Mouse (Mus musculus): ENCODE results near the gene Snrnp48.

DNA sequence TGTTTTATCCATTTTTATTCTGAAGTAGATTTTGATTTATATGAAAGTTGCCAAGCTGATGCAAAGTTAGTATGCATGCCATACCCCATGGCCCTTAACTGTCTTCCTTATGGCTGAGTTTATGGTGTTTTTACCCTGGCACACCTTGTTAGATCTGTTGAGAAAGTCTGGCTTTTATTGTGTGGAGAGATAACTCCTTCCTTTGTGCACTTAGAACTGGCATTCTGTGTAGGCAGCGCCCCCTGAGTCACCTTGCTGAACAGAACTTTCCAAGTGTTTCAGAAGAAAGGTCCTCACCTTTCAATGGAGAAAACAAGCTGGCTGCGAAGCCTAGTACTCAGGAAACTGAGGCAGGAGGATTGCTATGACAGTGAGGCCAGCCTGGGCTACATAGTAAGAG, 42.7 kb upstream of the Snrnp48 start:
- TF ChIP-seq CTCF (IDR thresholded peaks at IDR 0.05; ENCODE audit: insufficient read depth, low read length), result no peak
- TF ChIP-seq POLR2A (IDR thresholded peaks at IDR 0.05; ENCODE audit: borderline replicate concordance, extremely low read depth, low read depth, low read length), result no peak

Measured in lung, adult 2 months (tissue).